Mouse (Mus musculus): ENCODE measurements around the gene Qprt.

Gene Qprt

GRCm38 (mm10) chr7:127133125-127133524, 11.1 kb upstream of the Qprt start:
- 42% methylated on average over 5 of the region's 5 CpGs for WGBS

- whole genome bisulfite sequencing: 2% methylated on average over 4 of the region's 4 CpGs
These were observed 7.6 kb upstream of the Qprt start for GRCm38 (mm10) chr7:127129638-127130037.

- 44% methylated on average over 21 of the region's 21 CpGs for WGBS
These were observed 740 bp downstream of the Qprt start for GRCm38 (mm10) chr7:127121061-127121910.

- 75% methylated on average over 14 of the region's 14 CpGs for WGBS
These were observed 3.2 kb downstream of the Qprt start for GRCm38 (mm10) chr7:127118671-127119445.

- WGBS: 45% methylated on average over 5 of the region's 5 CpGs
These were observed 4.1 kb downstream of the Qprt start for GRCm38 (mm10) chr7:127117948-127118347.

- 36% methylated on average over 11 of the region's 11 CpGs for WGBS
These were observed 5.6 kb downstream of the Qprt start for GRCm38 (mm10) chr7:127116331-127116935.

GRCm38 (mm10) chr7:127114920-127115319, 7.1 kb downstream of the Qprt start:
- 82% methylated on average over 11 of the region's 11 CpGs for WGBS

- WGBS: 36% methylated on average over 12 of the region's 12 CpGs
These were observed 8.3 kb downstream of the Qprt start for GRCm38 (mm10) chr7:127113614-127114259.

- WGBS: 36% methylated on average over 9 of the region's 9 CpGs
These were observed 9.0 kb downstream of the Qprt start for GRCm38 (mm10) chr7:127112921-127113597.

- 48% methylated on average over 12 of the region's 12 CpGs for WGBS
These were observed 9.7 kb downstream of the Qprt start for GRCm38 (mm10) chr7:127112251-127112841.

GRCm38 (mm10) chr7:127111461-127111860, 10.6 kb downstream of the Qprt start:
- WGBS: 42% methylated on average over 6 of the region's 6 CpGs

- WGBS: 32% methylated on average over 18 of the region's 18 CpGs
These were observed 11.6 kb downstream of the Qprt start for GRCm38 (mm10) chr7:127110239-127111007.

GRCm38 (mm10) chr7:127105551-127105950, 16.5 kb downstream of the Qprt start:
- 69% methylated on average over 7 of the region's 7 CpGs for WGBS

GRCm38 (mm10) chr7:127104560-127105332, 17.3 kb downstream of the Qprt start:
- 15% methylated on average over 17 of the region's 17 CpGs for WGBS

- WGBS: 59% methylated on average over 6 of the region's 6 CpGs
These were observed 18.1 kb downstream of the Qprt start for GRCm38 (mm10) chr7:127103960-127104359.

GRCm38 (mm10) chr7:127102148-127102547, 19.9 kb downstream of the Qprt start:
- WGBS: 85% methylated on average over 6 of the region's 6 CpGs

GRCm38 (mm10) chr7:127101451-127102016, 20.5 kb downstream of the Qprt start:
- WGBS: 50% methylated on average over 2 of the region's 2 CpGs

- WGBS: 91% methylated on average over 4 of the region's 4 CpGs
These were observed 22.5 kb downstream of the Qprt start for GRCm38 (mm10) chr7:127099528-127099927.

GRCm38 (mm10) chr7:127098950-127099349, 23.1 kb downstream of the Qprt start:
- WGBS: 92% methylated on average over 4 of the region's 4 CpGs
